Mouse (Mus musculus) liver, embryonic 16.5 days (tissue): ENCODE measurements around the gene Prm2. TPM values are rescaled to one million over a fixed set of nuclear protein-coding genes. Genes with fewer than 3 reads are reported as not detected.

Source experiments
- ATAC-seq: fragments of 200-750 bp; cut with Nextera tagmentation; 2 replicates; pipeline ENCODE4 v1.8.0; 2017; ENCODE audit warnings: low read depth, mild to moderate bottlenecking, moderate number of reproducible peaks, moderate library complexity
- H3K27ac ChIP-seq: fragments of 300-500 bp; sonication (generic); 2 replicates; pipeline ENCODE4 v1.5.1; 2014; ENCODE audit warnings: mild to moderate bottlenecking, low read length
- H3K27me3 ChIP-seq: fragments of 300-500 bp; sonication (generic); 2 replicates; pipeline ENCODE4 v1.6.1; 2014; ENCODE audit warnings: low read depth, low read length, mixed read lengths; ENCODE audit not compliant: control insufficient read depth, insufficient read depth
- H3K36me3 ChIP-seq: fragments of 300-500 bp; sonication (generic); 2 replicates; pipeline ENCODE4 v1.6.1; 2014; ENCODE audit warnings: mild to moderate bottlenecking; ENCODE audit not compliant: control insufficient read depth, insufficient read depth
- H3K4me1 ChIP-seq: fragments of 300-500 bp; sonication (generic); 2 replicates; pipeline ENCODE4 v1.6.1; 2014; ENCODE audit warnings: low read depth, low read length, mixed read lengths; ENCODE audit not compliant: control insufficient read depth
- H3K4me2 ChIP-seq: fragments of 300-500 bp; sonication (generic); 2 replicates; pipeline ENCODE4 v1.6.1; 2014; ENCODE audit warnings: low read depth, low read length, mixed read lengths
- H3K4me3 ChIP-seq: fragments of 300-500 bp; sonication (generic); 2 replicates; pipeline ENCODE4 v1.5.1; 2014; ENCODE audit warnings: low read depth, mild to moderate bottlenecking, low read length
- H3K9ac ChIP-seq: fragments of 300-500 bp; sonication (generic); 2 replicates; pipeline ENCODE4 v1.6.1; 2014; ENCODE audit warnings: low read depth, low read length
- H3K9me3 ChIP-seq: fragments of 300-500 bp; sonication (generic); replicated peaks from 2 replicates; pipeline ENCODE4 v1.6.1; 2016; ENCODE audit warnings: low read length; ENCODE audit not compliant: control insufficient read depth
- WGBS: fragments of 180-500 bp; shearing (Covaris S2); extraction: QIAGEN DNeasy Blood & Tissue Kit; methylation state at CpG from one replicate; pipeline ENCODE4 v1.1.7; 2014; ENCODE audit not compliant: insufficient replicate concordance; 5-methylcytosine and 5-hydroxymethylcytosine counted together
- polyA plus RNA-seq: library from polyadenylated mRNA; unstranded; fragments of >200 nt; fragmentation: Nextera tagmentation; extraction: Ambion mirVana; gene quantifications from 2 replicates; pipeline ENCODE4 v1.2.1, GENCODE M21; 2015

The Prm2 gene
- polyA plus RNA-seq, 1 experiment from 2014 or later: not detected

DNA sequence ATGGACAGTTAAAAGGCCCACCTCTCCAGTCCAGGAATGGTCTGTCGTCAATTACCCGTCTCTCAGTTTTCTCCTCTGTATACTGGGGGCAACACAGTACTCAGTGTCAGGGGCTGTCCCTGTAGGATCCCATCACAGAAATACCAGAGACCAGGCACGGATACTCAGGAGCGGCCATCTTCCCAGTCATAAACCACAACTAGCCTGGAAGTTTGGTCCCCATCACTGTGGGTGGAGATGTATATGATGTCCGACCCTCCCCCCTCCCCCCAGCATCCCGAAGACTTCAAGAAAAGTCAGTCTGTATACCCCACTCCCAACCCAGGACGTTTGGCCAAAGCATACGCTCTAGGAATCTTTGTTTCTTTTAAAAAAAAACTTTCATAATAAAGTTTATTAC is 12.5 kb downstream of the Prm2 start:
- H3K4me1 ChIP-seq: peaks cover 7% of the 10 kb centered on the region
- no peak overlapping the region for H3K9ac ChIP-seq
- H3K4me3 ChIP-seq: no peak overlapping the region
- no peaks in the 10 kb centered on the region for H3K36me3 ChIP-seq
- H3K27me3 ChIP-seq: peaks cover 26% of the 10 kb centered on the region
- ATAC-seq: no peak
- no peak overlapping the region for H3K4me2 ChIP-seq
- no peak overlapping the region for H3K27ac ChIP-seq
- 36% methylated on average over 8 of the region's 8 CpGs for WGBS
- no peaks in the 10 kb centered on the region for H3K9me3 ChIP-seq

- Histone ChIP-seq H3K9me3 (no peaks in the 10 kb centered on the region), H3K27ac (no peak overlapping the region), H3K4me2 (no peak overlapping the region), H3K36me3 (no peaks in the 10 kb centered on the region), H3K27me3 (peaks cover 26% of the 10 kb centered on the region), H3K9ac (no peak overlapping the region), H3K4me3 (no peak overlapping the region), H3K4me1 (peaks cover 7% of the 10 kb centered on the region)
- 7% methylated on average over 1 of the region's 1 CpGs for WGBS
- no peak for ATAC-seq
Observed at GRCm38 (mm10) chr16:10783152-10783434, 12.8 kb downstream of the Prm2 start.

DNA sequence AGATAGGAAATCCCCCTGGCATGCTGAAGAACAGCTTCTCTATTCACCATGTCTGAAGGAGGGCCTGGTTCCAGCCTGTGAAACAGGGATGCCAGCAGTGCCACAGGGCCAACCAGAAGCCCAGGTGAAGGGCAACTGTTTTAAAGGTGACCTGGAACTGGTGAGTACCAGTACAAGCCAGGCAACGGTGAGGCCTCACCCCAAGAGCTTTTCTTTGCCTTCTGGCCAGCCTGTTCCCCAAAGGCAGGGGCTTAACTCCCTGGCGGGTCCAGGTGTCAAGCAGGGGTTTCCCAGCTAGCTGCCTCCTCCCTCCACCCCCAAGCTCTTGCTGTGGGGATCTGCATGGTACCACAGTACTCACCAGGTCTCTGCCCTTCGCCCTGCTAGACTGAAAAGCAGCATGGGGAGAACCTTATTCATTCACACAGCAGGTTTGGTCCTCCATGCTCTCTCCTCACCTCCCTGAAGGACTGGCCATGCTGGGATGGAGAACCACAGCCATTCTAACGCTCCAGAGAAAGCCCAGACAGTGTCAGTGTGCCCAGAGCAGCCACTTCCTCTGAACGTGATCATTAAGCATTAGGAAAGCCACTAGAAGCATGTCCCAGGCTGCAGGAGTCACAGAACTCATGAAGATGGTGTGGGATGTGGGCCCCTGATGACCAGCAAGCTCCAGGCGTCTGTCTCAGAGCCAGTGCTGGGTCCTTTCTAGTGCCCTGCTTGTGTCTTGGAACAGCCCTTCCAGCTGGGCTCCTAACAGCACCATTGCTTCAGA is 13.4 kb downstream of the Prm2 start:
- Histone ChIP-seq H3K4me2 (no peak overlapping the region), H3K27ac (no peak overlapping the region), H3K4me3 (no peak overlapping the region), H3K9me3 (no peaks in the 10 kb centered on the region), H3K4me1 (peaks cover 7% of the 10 kb centered on the region), H3K36me3 (no peaks in the 10 kb centered on the region), H3K27me3 (peaks cover 26% of the 10 kb centered on the region), H3K9ac (no peak overlapping the region)
- no peak for ATAC-seq
- WGBS: 39% methylated on average over 6 of the region's 6 CpGs

DNA sequence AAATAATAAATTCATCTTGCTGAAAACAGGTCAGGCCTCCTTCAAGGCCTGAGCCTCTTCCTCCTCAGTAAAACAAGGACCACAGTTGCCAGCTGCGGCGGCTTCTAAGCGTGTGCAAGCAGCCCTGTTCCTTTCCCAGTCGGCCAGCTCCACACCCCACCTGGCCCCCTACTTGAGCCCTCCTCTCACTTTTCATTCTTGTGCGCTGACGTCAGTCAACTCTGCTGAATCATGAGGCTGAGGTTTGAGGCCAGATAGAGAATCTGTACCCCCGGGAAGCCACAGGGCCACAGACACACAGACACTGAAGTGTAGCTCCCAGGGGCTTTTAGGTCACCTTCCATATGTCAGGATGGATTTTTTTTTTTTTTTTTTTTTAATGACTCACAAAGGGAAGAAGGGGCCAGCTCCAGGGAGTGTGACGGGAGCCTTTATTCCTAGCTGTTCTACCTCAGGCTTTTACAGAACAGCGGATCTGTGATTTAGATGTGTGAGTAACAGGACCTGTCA is 14.0 kb downstream of the Prm2 start:
- no peak overlapping the region for H3K4me3 ChIP-seq
- no peak overlapping the region for H3K27ac ChIP-seq
- peaks cover 26% of the 10 kb centered on the region for H3K27me3 ChIP-seq
- no peaks in the 10 kb centered on the region for H3K36me3 ChIP-seq
- H3K9ac ChIP-seq: no peak overlapping the region
- peaks cover 7% of the 10 kb centered on the region for H3K4me1 ChIP-seq
- H3K9me3 ChIP-seq: no peaks in the 10 kb centered on the region
- ATAC-seq: no peak
- WGBS: 48% methylated on average over 9 of the region's 9 CpGs
- H3K4me2 ChIP-seq: no peak overlapping the region

GRCm38 (mm10) chr16:10780631-10781120 is 15.3 kb downstream of the Prm2 start:
- H3K4me3 ChIP-seq: no peak overlapping the region
- no peak overlapping the region for H3K27ac ChIP-seq
- H3K9ac ChIP-seq: no peak overlapping the region
- WGBS: 57% methylated on average over 5 of the region's 5 CpGs
- H3K36me3 ChIP-seq: no peaks in the 10 kb centered on the region
- H3K9me3 ChIP-seq: no peaks in the 10 kb centered on the region
- peaks cover 26% of the 10 kb centered on the region for H3K27me3 ChIP-seq
- ATAC-seq: no peak
- no peak overlapping the region for H3K4me2 ChIP-seq
- H3K4me1 ChIP-seq: peaks cover 4% of the 10 kb centered on the region

DNA sequence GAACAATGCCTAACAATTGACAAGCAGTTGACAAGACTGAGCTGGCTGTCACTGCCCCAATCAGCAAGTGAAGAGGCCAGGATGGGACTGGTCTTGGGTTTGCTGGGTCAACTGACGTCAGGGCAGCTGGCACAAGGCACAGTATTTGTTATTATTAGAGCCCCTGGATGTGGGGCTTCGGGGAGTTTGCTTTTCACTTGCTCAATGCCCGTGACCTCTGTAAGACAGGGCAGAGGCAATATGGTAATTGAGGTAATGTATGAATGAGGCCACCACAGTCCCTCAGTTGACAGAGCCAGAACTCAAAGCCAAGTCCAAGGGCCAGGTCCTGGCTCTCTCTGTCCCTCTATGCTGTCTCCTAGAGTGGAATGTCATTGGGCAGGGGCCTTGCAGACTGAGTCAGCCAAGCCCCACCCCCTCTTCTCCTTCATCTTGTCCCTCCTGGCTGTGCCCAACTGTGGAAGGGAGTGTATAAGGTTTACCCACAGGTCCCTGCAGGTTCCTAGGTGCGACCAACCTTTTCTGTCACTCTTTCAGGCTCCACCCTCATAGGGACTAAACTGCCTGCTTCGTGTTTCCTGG is 18.3 kb downstream of the Prm2 start:
- H3K9me3 ChIP-seq: no peaks in the 10 kb centered on the region
- no peak overlapping the region for H3K27ac ChIP-seq
- H3K36me3 ChIP-seq: no peaks in the 10 kb centered on the region
- WGBS: 49% methylated on average over 5 of the region's 5 CpGs
- no peak overlapping the region for H3K9ac ChIP-seq
- no peak overlapping the region for H3K4me3 ChIP-seq
- peak; percentile 71 for ATAC-seq
- peaks cover 3% of the 10 kb centered on the region for H3K27me3 ChIP-seq
- peaks cover 3% of the 10 kb centered on the region; the same call in 1 of the 2 replicates for H3K4me1 ChIP-seq
- H3K4me2 ChIP-seq: no peak overlapping the region

- Histone ChIP-seq H3K4me3 (no peak overlapping the region), H3K9me3 (no peaks in the 10 kb centered on the region), H3K27me3 (no peaks in the 10 kb centered on the region), H3K27ac (no peak overlapping the region), H3K9ac (no peak overlapping the region), H3K36me3 (no peaks in the 10 kb centered on the region), H3K4me1 (peaks cover 3% of the 10 kb centered on the region; the same call in 1 of the 2 replicates), H3K4me2 (no peak overlapping the region)
- WGBS: 57% methylated on average over 7 of the region's 7 CpGs
- ATAC-seq: no peak
Observed at GRCm38 (mm10) chr16:10776322-10776721, 19.6 kb downstream of the Prm2 start.

DNA sequence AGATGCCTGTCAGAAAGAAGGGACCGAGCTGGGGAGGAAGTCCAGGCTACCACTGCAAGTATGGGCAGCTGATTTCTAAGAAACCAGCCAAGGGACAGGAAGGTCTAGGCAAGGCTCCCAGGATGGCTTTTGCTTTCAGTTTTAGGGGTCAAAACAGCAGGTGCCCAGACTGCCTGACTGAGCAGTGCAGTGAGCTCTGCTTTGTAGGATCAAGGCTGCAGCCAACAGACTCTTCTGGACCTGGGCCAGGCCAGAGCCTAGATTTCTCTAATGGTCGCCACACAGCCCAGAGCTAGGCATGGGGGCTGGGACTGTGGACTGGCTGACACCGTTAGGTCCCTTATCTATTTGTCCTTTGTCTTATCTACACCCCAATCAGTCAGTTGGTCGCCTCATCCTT is 21.2 kb downstream of the Prm2 start:
- peaks cover 3% of the 10 kb centered on the region; the same call in 1 of the 2 replicates for H3K4me1 ChIP-seq
- H3K4me3 ChIP-seq: no peak overlapping the region
- no peak overlapping the region for H3K9ac ChIP-seq
- H3K27ac ChIP-seq: no peak overlapping the region
- no peak overlapping the region for H3K4me2 ChIP-seq
- no peaks in the 10 kb centered on the region for H3K9me3 ChIP-seq
- WGBS: 13% methylated on average over 4 of the region's 4 CpGs
- H3K27me3 ChIP-seq: no peaks in the 10 kb centered on the region
- H3K36me3 ChIP-seq: no peaks in the 10 kb centered on the region
- no peak for ATAC-seq

DNA sequence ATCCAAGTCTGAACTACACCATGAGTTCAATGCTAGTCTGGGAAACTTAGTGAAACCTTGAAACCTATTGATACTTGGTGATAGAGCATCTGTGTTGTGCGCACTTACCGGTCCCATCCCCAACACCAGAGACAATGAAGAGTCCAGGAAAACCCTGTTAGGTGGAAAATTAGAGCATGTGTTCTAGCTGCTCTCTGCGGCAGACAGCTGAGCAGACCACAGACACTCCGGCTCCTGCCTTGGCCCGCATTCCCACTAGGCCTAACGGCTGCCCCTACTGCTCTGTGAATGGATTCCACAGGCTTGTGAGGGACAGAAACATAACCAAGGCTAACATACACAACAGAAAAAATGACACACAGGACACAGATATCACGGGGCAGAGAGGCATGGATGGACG is 22.4 kb downstream of the Prm2 start:
- Histone ChIP-seq H3K27me3 (no peaks in the 10 kb centered on the region; the same call in 1 of the 2 replicates), H3K36me3 (no peaks in the 10 kb centered on the region), H3K4me1 (peaks cover 3% of the 10 kb centered on the region; the same call in 1 of the 2 replicates), H3K4me2 (no peak overlapping the region), H3K4me3 (no peak overlapping the region), H3K9me3 (no peaks in the 10 kb centered on the region), H3K27ac (no peak overlapping the region), H3K9ac (no peak overlapping the region)
- ATAC-seq: no peak
- WGBS: 69% methylated on average over 8 of the region's 8 CpGs
